Mouse (Mus musculus) NIH3T3 (cell line): ENCODE measurements at regions not wholly inside any gene's neighbourhood (a gene's known extent, or its start where the extent isn't known, plus 50 kb on each side); places are given as distances from the start of the nearest gene placed in this dataset.
A peak's percentile ranks its signal among the peaks of the same experiment; 100 is the strongest.

Source experiments
- DNase-seq: peaks from one replicate; pipeline ENCODE4 v3.0.0-alpha.2; 2012; ENCODE audit warnings: low read depth

DNA sequence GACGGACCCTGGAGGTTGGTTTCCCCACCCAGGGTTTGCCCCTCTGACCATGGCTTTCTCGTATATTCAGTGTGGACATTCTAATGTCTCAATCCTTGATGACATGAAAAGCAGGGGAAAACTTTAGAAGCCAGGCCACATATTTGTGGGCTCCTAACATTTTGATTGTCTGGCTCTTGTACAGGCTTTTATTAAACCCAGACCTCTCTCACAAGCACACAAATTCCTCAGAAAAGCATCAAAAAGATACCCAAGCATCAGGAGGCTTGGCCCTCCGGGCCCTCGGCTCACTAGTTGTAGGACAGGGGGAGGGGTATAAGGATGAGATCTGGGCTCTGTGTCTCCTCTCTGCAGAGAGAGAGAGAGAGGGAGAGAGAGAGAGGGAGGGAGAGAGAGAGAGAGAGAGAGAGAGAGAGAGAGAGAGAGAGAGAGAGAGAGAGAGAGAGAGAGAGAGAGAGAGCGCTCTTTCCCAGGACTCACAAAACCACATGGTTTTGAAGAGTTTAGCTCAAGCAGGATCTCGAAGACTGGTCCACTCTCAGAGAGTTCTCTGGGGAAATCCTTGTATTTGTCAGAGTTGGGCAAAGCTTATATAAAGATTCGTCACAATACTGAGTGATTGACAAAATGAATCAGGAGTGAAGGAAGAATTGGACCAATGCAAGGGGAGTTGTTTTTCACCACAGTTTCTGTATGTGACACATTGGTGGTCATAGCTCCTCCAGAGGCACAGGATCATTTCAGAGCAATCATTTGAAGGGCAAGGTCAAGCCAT lies 167.2 kb upstream of the Cxcl12 start:
- peak; percentile 81 for DNase-seq

DNA sequence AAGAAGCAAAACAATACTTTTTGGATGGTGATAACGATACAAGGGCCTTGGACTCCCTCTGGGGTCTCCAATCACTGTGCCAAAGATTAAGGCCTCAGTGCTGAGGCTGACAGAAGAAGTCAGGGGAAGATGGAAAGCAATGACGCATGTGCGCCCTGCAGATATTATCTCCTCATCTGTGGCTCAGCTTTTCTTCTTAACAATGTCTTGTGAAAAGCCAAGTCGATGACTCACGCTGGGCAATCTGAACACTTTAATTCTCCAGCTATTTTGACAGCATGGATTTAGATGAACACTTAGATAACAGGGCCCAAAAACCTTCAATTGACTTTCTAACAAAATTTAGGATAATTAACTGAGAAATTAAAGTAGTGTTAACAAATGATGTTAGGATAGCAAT lies 155.7 kb upstream of the Cxcl12 start:
- peak; percentile 65 for DNase-seq

DNA sequence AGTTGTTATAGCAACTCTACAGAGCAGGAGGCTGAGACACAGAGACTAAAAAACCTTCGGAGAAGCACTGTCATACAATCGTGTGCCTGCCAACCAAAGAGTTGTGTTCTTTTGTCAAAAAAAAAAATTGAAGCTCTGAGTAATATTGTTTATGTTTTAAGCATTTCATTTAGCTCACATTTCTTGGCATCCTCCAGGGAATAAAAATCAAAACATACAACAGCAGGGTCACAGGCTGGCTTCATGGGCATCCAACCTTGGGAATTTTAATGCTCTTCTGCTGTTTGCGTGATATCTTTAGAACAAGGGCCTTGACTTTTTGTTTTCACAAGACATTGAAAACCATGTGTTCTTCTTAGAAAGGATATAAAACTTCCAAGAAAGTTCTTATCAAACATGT lies 152.9 kb upstream of the Cxcl12 start:
- DNase-seq, result peak; percentile 71

DNA sequence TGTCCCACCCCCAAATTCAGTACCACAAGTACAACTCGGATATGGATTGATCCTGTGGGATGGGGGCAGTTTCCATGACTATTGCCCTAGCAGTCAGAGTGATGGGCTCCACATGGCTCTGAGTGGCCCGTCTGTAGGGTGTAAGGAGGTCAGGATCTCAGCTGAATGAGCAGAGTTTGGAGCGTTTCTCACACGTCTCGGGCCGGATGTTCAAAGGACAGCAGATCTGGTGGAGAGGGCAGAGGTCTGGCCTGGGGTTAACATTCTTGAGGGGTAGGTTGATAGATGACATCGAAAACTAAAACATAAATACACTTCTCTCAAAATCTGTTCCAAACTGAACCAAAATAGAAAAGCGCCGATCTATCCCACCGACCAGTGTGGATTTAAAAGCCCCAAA lies 146.5 kb upstream of the Cxcl12 start:
- DNase-seq, result no peak

DNA sequence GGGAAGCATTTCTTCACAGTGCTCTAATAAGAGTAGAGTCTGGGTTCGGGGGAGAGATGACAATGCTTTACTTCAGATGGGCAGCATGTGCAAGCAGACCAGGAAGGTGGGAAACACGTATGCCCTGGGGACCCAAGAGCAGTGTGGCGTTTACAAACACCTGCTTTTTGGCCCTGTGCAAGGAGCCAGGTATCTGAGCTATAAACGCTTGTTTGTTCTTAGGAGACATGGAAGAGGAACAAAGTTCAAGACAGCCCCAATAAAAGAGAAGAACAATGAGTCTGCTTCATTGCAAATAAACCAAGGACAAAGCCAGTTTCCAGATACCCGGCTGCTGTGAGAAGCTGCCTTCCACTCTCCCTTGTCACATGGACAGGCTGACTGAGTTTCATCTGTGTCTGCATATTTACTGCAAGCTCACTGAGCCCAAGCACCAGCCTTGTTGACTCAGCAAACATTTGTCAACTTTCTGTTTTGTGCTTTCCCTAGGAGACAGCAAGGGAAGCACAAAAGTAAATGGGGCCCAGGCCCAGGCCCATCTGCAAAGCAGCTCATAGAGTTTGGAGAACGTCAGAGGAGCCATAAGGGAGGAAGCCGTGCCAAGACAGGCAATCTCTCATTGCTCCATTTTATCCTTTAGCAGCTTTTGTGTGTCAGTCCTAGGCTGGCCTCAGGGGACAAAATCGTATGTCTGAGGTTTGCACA lies 136.1 kb upstream of the Cxcl12 start:
- DNase-seq, result peak; percentile 19

DNA sequence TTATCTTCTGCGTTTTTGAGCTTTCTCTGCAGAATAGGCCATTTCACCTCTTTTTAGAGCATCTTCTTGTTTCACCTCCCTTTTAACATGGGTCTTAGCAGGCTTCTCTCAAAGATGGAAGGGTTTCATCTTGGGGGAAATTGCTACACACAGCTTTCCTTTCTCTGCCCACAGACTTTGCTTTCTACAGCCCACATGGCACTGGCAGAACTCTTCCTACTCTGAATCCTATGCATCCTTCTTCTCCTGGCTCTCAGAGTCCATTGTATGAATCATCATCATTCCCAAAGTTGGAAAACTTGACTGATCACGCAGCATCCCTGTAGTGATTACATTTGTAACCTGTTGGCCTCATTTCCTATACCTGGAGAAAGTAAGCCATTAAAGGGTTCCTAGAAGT lies 124.6 kb upstream of the Cxcl12 start:
- no peak for DNase-seq

DNA sequence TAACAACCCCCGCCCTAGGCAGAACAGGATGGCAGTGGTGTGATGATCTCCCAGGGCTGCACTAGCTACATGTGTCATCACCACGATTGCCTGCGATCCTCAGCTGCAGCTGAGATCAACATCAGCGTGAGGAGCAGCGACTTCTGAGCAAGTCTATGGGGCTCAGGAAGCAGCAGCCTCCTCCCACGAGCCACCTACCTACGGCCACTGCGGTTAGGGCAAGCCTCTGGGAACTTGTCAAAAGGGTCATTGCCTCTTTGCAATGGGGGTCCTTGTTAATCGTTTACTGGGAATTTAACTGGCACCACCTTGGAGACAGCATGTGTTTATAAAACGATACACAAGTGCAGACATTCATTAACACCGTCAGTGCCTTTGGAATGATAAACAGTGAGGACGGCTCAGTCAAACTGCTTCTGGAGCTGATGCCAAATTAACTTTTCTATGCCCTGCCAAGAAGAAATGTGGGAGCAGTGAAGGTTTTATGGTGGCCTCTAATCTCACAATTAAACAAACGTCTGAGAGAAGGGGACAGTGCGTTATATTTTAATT lies 118.8 kb upstream of the Cxcl12 start:
- no peak for DNase-seq

DNA sequence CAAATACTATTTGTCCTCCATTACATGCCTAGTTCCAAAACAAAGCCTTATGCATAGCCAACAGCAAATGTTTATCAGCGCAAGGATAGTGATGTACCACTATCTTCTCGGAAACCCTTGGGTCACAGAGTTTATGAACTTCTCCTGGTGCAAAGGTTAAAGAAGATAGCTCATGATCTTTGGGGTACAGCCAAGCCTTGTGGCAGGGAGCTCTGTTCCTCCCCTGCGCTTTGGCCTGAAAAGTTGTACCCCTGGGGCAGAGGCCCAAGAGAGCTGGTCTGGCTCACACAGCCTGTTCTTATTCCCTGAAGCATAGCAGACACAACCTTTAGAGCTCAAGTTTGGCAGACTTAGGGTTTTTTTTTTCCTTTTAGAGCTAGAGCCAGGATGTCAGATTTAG lies 107.6 kb upstream of the Cxcl12 start:
- DNase-seq, result peak; percentile 29

DNA sequence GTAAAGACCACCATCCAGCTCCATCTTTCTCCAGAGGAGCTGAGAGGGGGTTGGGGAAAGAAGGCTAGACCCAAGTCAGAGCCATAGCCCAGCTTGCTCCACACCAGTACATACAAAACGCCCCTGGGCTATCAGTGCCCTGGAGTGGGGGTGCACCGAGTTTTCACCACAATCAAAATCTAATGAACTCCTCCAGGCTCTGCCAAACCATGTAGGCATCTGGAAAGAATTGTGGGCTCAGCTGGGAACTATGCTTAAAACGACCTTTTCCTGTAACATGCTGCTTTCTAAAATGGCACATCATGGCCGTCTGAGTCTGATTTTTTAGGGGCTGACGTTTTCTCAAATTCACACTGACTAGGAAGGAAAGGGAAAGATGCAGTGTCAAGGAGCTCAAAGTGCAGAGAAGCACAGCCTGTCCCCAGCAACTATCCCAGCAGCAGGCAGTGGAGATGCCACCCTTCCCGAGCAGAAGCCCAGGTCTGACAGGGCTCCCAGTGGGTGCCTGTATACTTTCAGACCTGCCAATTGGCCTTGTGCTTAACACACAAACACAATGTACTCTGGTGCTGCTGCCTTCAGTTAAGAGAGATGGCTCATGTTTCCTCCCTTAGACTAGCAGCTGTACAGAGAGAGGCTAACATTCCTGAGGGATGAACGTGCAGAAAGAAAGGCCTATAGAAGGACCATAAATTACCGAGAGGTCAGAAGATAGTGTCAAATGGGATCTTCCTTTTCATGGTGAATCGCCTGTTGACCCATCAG lies 100.6 kb upstream of the Cxcl12 start:
- DNase-seq, result peak; percentile 92

DNA sequence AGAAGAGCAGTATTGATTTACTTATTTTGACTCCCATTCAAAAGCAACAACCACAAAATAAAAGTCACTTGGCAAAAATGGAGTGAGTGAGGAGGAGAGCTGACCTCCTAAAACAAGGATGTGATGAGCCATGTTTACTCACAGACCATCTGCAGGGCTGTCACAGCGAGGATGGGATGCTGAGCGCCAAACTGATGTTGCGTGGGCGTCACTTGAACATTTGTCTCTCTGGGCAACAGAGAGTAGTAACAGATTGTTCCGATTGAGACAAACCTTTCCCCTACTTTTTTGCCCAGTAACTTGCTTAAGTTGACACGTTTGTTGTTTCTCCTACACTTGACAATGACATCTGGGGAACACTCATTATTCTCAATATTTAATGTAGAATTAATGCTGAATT lies 97.0 kb upstream of the Cxcl12 start:
- DNase-seq, result peak; percentile 89

DNA sequence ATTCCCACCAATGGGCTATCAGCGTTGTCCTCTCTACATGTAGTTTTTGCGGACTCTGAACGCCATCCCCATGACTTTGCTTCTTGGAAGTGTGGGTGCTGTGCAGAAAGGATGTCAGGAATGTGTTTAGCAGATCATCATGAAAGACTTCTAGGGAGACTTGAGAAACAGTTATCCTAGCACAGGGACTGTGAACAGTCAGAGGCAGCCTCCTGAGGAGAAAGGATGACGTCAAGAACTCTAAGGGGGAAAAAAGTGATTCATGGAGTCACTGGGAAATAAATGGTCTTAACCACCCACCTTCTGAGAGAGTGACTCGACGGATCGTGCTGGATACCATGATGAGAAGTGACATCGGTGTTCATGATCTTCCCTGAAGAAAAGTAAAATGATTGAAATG lies 96.5 kb upstream of the Cxcl12 start:
- DNase-seq, result peak; percentile 73

DNA sequence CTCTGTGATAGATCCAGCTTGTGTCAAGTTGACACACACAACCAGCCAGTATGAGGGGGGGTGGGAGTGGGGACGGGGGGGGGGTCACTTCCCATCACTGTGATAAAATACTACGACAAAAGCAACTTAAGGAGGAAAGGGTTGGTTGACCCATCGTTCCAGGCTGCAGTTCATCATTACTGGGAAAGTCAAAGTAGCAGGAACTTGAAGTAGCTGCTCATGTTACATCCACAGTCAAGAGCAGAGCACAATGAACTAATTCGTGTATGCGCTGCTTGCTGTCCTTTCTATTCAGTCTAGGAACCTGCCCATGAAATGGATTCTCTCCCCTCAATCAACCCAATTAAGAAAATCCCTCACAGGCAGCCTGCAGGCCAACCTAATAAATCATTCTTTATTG lies 88.8 kb upstream of the Cxcl12 start:
- no peak for DNase-seq

DNA sequence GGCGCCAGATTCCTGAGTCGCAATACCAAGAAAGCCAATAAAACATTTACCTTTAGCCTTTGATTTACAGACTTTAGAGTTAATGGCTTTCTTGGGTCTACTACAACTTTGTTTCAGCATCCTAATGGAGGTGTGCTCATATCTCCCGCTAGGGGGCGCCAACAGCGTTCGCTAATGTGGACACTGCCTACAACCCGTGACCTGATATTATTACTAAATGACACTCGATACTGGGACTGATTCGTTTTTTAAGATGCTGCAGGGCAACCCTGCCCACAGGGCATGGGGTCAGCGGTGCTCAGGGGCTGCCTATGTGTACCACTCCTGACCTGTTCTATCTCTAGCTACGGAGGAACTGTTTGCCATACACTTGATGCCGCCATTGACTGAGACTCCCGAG lies 87.4 kb upstream of the Cxcl12 start:
- DNase-seq, result peak; percentile 54

DNA sequence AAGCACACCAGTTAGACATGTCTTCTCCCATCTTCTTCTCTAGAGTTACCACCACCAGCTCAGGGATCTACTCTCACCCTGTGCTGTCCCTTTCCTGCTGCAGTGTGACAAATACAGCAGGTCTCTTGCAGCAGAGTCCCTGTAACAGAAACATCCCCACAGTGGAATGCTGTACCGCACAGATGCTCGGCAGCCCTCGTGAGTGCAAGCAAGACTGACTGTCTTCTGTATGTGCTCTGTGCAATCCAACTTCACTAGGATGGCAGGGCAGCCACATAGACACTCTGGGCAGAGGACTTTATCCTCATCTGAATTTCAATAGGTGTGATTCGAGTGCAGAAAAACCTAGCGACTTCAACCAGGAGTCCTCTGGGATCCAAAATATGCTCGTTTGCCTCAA lies 84.1 kb upstream of the Cxcl12 start:
- DNase-seq, result no peak

DNA sequence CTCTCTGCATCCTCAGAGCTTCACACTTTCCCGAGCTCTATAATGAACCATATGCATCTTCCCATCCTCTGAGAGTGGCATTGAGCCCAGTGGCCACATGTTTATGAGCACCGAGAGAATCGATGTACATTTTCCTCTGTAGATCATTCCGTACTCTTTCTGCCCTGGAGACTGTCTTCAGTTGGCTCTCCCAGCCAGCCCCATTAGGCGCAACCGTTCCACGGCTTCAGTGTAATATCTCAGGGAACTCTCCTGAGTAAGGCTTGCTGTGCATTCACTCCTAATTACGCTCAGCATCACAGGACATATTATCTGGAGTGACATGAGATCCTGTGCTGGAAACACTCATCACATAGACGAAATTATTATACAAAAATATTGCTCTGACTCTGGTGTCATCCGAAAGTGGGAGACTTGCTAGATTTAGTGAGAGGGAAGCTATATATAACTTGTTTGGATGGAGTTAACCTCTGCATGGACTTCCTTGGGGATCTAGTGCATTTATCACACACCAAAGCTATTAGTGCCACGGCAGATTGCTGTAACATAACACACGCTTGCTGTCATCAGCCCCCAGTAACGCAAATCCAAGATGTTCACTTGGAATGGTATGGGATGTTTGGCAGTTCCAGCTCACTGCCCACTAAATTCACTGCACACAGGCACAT lies 83.4 kb upstream of the Cxcl12 start:
- DNase-seq, result no peak

DNA sequence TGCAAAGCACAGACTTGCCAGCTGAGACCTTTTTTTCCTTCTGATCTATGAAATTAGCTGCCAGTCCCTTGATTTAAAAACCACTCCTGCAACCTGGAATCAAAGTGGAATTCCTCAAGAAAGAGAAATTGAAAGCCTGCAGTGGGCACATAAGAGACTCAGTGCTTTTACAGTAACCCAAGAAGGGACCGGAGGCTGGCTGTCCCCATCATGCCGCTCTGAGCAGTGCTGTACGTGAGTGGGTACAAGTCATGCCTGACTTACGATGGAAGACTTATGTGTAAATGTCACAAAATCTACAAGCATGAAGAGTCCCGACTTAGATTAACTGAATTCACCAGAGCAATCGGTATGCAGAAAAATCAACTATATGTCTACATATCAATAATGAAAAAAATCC lies 73.6 kb upstream of the Cxcl12 start:
- no peak for DNase-seq

DNA sequence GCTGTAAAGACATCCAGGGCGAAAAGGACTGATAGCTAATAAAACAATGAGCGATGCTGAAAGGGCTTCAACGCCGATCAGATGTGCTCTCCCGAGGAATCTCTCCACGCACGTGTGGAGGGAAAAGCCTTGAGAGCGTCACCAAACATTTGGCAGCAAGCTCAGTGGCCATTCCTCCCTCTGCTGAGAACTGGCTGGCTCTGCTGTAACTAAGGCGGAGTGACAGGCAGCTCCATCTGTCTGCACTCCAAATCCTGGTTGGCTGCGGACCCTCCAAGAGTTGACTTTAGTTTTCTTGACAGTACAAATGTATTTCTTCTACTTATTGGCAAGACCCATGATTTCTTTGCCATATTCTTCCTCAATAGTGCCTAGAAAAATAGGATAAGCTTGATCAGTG lies 68.5 kb upstream of the Cxcl12 start:
- DNase-seq, result no peak

DNA sequence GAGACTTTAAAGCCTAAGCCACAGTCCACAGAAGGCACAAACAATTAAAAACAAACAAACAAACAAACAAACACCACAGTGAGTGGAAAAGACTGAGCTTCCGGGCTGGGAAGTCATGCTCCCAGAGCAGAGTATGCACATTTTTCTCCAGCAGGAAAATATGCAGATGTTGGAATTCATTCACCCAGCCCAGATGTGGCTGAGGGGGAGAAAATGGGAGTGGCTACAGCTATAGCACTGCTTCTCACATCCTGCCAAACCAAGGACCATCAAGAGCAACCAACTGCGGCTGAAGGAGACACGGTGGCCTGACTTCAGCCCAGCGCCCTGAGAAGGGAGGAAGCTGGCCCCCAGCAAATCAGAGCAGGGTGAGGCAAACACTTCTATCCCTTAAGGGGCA lies 65.6 kb upstream of the Cxcl12 start:
- peak; percentile 48 for DNase-seq

DNA sequence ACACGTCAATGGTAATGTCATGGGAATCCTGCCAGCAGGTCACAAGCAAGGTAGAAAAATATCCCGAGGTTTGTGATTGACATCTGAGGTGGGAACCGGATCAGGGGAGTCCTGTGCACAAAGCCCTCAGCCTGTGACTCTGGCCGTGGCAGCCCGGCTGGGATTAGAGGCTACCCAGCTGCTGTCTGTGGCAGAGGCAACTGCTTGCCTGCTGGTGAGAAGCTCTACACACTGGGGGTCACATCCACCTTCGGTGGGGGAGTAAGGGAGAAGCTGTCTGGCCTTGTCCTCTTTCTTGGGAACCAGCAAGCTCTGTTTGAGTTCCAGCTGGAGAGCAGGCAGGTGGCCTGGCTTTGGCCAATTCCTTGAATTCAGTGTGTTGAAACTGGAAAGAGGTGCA lies 64.3 kb upstream of the Cxcl12 start:
- no peak for DNase-seq

DNA sequence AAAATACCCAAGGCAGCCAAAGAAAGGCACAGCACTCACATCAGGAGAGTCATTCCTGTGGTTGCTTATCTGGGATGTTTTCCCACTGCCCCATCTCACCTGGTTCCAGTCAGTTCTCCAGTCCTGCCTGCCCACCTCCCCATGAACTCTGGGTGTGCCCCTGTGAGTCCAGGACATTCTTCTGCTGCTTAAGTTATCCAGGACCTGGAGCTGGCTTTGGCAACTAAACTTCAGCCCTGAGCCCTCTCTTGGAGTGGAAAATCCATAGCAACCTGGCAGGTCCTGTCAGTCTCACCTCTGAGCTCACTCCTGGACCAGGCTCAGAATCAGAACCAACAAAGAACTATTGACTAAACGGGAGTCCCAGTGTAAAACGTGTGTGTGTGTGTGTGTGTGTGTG lies 63.9 kb upstream of the Cxcl12 start:
- peak; percentile 69 for DNase-seq

DNA sequence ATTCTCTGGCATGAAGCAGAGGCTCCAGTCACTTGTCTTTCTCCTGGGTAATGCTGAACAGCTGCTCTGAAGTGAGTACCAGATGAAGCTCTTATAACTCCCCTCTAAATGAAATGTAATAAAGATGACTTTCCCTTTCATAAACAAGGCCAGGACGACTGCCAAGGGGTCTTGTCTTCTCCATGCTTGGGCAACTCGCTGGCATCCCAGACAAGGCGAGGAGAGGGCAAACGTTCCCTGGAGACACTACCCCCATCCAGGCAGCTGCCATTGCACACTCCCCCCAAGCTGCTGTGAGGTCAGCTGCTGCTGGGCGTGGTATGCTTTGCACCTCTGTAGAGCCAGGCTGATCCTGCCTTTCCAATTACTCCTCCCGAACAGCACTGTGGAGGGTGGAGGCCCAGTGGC lies 63.1 kb upstream of the Cxcl12 start:
- DNase-seq, result peak; percentile 93

DNA sequence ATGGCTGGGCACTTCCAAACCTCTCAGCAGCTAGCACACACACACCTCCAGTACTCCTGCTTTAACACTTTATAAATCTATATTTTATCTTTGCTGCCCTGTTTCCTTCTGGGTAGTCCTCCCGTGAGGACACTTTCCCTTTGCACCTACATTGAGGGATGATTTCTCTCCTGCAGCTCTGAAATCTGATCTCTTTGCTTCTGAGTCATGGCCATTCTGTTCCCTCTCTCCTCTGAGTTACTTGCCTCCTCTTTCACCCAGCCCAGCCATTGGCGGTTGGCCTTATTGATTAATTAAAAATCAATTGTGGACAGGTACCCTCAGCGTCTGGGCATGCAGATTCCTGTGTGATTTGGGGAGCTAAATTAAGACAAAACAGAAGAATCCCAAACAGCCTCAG lies 58.0 kb upstream of the Cxcl12 start:
- peak; percentile 51 for DNase-seq
